Mouse (Mus musculus) c-Kit-negative CD71-positive TER-119-positive erythroid progenitor cells, embryonic 14.5 days (primary cell): ENCODE data around the gene Tmigd3.

Source experiments
- DNase-seq: peaks from one replicate; pipeline ENCODE4 v3.0.0-alpha.2; 2013; ENCODE audit warnings: low read depth, low spot score

Tmigd3 gene

DNA sequence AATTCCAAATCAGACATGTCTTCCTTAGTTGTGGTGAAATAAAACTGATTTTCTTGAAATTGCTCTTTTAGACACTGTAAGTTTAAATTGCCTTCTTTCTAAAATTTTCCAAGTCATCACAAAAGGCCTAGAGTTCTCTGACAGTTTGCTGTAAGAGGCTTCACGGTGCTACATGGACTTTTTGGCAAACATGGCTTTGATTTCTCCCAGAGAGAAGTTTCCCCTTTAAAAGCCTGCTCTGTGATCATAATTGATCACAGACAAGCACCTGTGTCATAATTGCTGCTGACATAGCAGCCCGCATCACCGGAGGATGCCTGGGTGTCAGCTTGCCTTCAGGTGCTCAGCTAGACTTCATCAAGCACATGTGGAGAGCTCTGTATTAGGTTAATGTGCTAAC is at the start of gene Tmigd3, which contains the start of gene Adora3:
Gene Tmigd3, plus strand, starts transcription at position 346 of the 400 bp plus-strand sequence.
Gene Adora3, plus strand, starts transcription at position 301 of the 400 bp plus-strand sequence.
- DNase-seq, result no peak

DNA sequence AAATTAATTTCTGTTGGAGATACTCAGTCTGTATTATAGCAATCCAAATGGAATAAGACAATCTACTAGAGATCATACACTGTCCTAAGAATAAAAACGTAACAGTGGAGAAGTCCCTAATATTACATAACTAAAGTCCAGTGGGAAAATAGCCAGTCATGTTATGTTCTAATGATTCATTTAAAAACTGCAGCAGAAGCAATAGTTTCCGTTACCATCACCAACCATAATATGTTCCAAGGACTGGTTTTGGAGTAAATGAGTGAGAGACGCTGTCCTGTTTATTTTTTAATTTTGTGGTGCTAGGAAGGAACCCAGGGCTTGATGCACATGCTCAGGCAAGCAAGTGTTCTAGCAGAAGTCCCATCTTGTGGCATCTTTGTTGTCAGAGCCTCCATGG is 49.2 kb upstream of the Tmigd3 start:
- DNase-seq, result no peak

- no peak for DNase-seq
Observed at GRCm38 (mm10) chr3:105823609-105824008, 47.1 kb upstream of the Tmigd3 start.

- no peak for DNase-seq
Observed at GRCm38 (mm10) chr3:105824103-105824502, 46.6 kb upstream of the Tmigd3 start.

DNA sequence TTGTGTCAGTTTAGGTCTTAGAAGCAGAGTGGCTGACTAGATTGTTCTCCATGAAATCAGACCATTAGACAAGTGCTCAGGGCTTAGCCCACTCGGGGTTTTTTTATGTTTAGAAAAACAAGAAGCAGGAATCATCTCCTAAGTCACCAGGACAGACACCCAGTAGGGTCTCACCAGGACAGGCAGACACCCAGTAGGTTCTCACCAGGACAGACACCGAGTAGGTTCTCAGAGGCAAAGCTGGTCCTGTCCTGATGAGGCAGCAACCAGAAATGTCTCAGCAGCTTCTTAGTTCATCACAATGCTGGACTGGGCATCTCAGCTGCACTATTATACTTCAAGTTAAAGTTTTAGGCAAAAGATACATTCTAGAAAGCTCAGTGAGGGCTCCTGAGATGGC is 46.0 kb upstream of the Tmigd3 start:
- no peak for DNase-seq

DNA sequence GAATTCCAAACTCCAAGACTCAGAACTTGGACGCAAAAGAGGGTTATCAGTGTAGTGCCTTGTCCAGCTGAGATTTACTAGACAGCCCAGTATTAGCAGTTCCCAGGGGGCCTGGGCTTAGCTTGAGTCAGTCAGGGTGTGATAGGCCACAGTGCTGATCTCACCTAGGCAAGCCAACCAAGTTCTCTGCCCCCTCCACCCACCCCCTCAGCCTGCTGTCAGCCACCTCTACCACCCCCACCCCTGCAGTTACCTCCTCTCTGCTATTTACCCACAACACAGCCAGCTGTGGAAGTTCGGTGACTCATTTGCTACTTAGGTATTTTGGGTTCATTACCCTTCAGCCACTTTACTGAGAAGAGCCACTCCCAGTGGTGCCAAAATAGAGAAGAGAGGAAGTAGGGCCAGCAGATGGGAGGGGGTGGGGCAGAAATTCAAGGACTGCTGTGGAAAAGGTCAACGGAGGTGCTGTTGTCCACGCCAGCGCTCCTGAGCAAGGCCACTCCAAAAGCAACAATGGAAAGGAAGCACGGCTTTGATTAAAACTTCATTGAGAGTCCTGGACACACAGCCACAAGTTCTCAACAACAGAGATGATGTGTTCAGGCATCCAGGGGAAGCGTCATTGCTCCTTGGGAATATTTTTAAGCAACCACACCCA is 45.1 kb upstream of the Tmigd3 start:
- no peak for DNase-seq

GRCm38 (mm10) chr3:105831584-105831983 is 39.1 kb upstream of the Tmigd3 start:
- no peak for DNase-seq

- DNase-seq, result no peak
Observed at GRCm38 (mm10) chr3:105835875-105836274, 34.8 kb upstream of the Tmigd3 start.

GRCm38 (mm10) chr3:105836883-105837282 is 33.8 kb upstream of the Tmigd3 start:
- DNase-seq, result no peak

DNA sequence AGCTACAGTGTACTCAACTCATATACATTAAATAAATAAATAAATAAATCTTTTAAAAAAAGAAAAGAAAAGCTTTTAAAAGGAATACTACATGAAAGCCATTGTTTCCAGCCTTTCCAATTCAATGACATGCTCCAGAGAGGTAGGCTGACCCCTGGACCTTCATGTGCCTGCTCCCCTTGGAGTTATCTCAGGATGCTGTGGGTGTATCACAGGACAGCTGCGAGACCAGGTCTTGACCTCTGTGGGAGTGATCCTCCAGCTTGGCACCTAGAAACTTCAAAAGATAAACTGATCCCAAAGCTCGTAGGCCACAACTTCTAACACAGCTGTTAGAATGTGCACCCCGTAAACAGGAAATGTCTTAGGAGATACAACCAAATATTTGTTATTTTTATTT is 32.0 kb upstream of the Tmigd3 start:
- DNase-seq, result no peak

DNA sequence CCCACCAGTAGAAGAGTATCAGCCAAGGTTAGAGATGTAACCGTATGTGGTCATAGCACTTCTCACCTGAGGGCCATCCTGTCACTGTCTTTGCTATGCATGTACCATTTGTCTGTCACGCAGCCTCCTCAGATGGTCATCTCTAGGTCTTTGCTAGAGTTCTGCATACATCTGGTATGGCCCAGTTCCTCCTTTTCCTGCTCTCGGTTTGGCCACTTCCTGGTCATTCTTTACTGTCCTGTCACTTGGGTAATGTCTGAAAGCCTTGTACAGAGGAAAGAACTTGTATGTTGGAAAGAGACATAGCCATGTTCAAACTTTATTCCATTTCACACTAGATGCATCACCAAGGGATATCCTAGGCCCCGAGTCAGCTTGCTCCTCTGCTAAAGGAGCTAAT is 30.9 kb upstream of the Tmigd3 start:
- DNase-seq, result no peak

DNA sequence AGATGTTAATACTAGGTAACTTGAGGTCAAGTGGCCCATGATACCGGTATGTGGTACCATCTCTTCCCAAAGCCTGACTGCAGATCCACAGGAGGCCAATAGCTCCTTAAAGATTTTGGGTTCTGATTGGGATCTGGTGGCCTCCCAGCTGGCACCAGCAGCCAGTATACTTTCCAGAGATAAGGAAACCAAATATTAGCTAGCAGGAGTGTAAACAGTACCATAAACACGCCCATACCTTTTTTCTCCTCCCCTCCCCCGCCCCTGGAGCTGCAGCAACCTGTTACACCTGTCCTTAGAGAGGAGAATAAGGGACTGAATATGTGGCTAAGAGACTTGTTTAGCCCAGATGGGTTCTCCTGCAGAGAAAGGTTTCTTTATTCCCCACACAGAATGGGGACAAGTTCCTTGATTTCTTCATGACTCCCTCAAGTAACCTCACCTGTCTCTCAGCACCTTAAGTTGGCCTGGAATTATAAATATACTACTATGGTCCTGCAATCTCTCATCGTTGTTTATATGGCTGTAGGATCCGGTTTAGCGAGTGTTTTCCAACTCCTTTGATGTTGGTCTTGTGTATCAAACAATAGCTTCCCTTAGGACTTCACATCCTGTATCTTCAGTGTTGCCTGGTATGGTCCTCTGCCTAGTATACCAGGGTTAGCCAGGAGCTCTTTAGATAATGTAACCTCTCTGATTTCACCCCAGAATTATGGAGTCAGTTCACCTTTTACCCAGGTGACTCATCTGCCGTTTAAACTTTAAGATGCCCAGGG is 24.2 kb upstream of the Tmigd3 start:
- DNase-seq, result no peak

DNA sequence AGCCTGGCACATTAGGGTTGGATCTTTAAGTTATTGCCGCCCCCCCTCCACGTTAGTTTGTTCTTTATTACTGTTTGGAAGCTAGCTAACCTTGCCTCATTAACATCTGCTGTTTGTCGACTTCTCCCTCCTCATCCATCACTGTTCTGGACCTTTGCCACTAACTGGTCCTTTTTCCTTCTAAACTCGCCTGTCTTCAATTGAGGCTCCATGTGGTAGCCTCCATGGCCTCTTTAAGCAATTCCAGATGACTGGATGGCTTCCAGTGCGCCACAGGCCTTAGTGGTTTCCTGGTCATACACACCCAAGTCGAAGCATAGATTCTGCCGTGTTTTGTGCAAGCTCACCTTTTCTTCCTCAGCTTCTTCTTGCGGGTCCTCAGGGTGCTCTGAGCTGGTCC is 16.9 kb upstream of the Tmigd3 start:
- DNase-seq, result no peak

GRCm38 (mm10) chr3:105854786-105855185 is 15.9 kb upstream of the Tmigd3 start:
- no peak for DNase-seq

- DNase-seq, result no peak
Observed at GRCm38 (mm10) chr3:105857513-105857912, 13.2 kb upstream of the Tmigd3 start.

DNA sequence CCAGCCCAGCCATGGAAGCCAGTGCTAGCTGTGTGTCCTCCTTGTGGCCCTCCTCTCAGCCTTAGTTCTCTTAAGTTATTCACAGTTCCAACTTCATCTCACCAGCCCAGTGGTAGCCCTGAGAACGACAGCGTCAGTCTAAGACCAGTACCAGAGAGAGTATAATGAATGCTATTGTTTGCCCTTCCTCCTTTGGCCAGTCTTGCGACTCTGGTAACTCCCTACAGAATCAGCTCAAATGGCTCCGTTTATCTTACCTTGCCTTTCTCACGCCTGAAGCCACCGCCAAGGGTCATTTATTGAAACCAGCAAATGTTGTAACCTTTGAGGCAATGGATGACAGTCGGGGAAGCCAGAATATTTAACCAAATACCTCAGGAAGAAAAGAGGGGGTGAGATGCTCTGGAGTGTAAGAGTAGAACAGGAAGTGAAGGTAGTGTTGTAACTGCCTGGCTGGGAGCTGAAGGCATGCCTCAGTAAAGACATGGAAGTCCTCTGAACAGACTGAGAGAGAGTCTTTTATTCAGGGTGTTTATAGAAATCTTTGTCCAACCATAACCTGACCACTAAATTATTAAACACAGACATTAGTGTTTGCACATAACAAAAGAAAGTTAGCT is 8.8 kb upstream of the Tmigd3 start:
- DNase-seq, result no peak

- no peak for DNase-seq
Observed at GRCm38 (mm10) chr3:105864123-105864522, 6.6 kb upstream of the Tmigd3 start.

DNA sequence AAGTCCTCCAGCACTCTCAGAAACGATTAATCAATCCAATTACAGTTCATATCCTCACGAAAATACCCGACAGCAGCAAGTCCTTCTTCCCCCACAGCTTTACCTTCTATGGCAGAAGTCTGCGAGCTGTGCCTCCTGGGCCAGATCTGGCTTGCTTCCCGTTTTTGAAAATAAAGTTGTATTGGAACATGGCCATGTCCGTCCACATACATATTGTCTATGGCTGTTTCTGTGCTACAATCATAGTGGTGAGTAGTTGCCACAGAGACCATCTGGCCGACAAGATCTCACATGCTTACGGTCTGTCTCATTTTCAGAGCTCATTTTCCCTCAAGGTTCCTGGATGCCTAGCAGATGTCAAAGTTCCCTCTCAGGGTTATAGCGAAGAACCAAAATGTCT is 5.6 kb upstream of the Tmigd3 start:
- DNase-seq, result no peak

DNA sequence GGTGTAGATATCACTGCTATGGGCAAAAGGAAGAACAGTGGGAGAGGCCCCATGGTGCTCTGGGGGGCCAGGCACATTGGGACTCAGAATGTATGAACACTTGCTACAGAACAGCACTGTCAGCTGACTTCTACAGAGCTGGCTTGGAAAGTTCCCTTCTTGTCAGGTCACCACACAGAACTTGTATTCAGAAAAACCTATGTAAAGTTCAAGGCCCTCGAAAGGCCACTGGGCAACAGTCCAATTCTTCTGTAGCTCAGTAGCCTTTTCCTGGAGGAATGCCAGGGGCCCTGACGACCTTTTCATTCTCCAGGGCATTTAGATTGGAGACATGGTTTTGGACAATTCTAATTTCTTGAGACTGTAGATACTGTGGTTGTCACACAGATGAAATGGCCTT is 2.6 kb upstream of the Tmigd3 start:
- no peak for DNase-seq

- DNase-seq, result no peak
Observed at GRCm38 (mm10) chr3:105872034-105872433, 1.3 kb downstream of the Tmigd3 start.

DNA sequence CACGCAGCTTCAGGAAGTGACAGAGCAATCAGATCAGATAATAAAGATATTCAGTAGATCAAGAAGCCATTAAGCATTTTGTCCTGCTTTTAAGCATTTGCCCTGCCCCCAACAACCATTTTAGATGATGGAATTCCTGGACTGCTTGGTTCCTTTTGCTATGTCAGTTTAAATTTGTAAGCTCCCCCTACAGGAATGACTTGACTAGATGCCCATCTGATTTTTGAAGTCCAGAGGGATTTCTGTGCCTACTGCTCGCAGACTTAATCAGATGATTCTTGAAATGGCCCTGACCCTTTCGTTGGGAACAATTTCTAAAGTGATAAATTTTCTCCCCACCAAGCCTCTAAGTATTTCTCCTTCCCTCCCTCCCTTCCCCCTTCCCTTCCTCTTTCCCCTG is 1.9 kb downstream of the Tmigd3 start:
- no peak for DNase-seq
